Mouse (Mus musculus): ENCODE data around the gene Sgk1.

DNA sequence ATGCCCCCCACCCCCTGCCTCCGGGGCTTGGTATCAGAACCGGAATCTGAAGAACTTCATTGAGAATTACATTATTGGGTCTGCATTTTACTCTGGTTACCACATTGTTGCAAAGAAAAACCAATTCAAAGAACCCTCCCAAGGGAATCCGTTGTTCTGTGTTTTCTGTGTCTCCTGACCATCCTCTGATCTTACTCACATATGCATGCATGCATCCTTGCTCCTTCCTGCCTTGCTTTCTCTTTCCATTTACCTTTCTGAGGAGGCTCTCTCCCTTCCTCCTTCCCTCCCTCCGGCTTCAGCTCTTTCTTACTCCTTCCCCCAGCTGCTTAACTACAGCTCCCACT lies 174 bp upstream of the Sgk1 start:
- TF ChIP-seq CTCF (IDR thresholded peaks at IDR 0.05; ENCODE audit: extremely low read depth, insufficient read depth, low read length) (no peak), POLR2A (IDR thresholded peaks at IDR 0.05; ENCODE audit: extremely low read depth, insufficient read depth, low read length) (no peak; the same call in 1 of the 2 replicates)

Measured in cortical plate, adult 2 months (tissue).